Mouse (Mus musculus): ENCODE results near the gene Cdc42.
A peak's percentile ranks its signal among the peaks of the same experiment; 100 is the strongest.

The Cdc42 gene

GRCm38 (mm10) chr4:137313511-137313910 lies 44.0 kb downstream of the Cdc42 start:
- no peak for DNase-seq

- DNase-seq = no peak
Measured at GRCm38 (mm10) chr4:137308377-137308776, 49.1 kb downstream of the Cdc42 start.

GRCm38 (mm10) chr4:137306991-137307706 lies 50.4 kb downstream of the Cdc42 start:
- no peak for DNase-seq

GRCm38 (mm10) chr4:137306577-137306888 lies 51.0 kb downstream of the Cdc42 start:
- no peak for DNase-seq

GRCm38 (mm10) chr4:137305831-137306576 lies 51.5 kb downstream of the Cdc42 start:
- DNase-seq = no peak

GRCm38 (mm10) chr4:137305066-137305465 lies 52.5 kb downstream of the Cdc42 start:
- no peak for DNase-seq

- DNase-seq = no peak
Measured at GRCm38 (mm10) chr4:137304106-137304505, 53.4 kb downstream of the Cdc42 start.

- DNase-seq = no peak
Measured at GRCm38 (mm10) chr4:137301635-137302034, 55.9 kb downstream of the Cdc42 start.

- no peak for DNase-seq
Measured at GRCm38 (mm10) chr4:137300227-137300626, 57.3 kb downstream of the Cdc42 start.

GRCm38 (mm10) chr4:137298406-137298805 lies 59.1 kb downstream of the Cdc42 start:
- DNase-seq = no peak

- DNase-seq = no peak
Measured at GRCm38 (mm10) chr4:137297611-137298010, 59.9 kb downstream of the Cdc42 start.

GRCm38 (mm10) chr4:137294951-137295350 lies 62.6 kb downstream of the Cdc42 start:
- DNase-seq = no peak

GRCm38 (mm10) chr4:137294474-137294873 lies 63.0 kb downstream of the Cdc42 start:
- DNase-seq = no peak

- no peak for DNase-seq
Measured at GRCm38 (mm10) chr4:137294032-137294431, 63.5 kb downstream of the Cdc42 start.

GRCm38 (mm10) chr4:137292625-137293024 lies 64.9 kb downstream of the Cdc42 start:
- no peak for DNase-seq

GRCm38 (mm10) chr4:137290250-137290649 lies 67.3 kb downstream of the Cdc42 start:
- peak; percentile 87 for DNase-seq

GRCm38 (mm10) chr4:137289701-137290100 lies 67.8 kb downstream of the Cdc42 start:
- no peak for DNase-seq

- no peak for DNase-seq
Measured at GRCm38 (mm10) chr4:137287818-137288217, 69.7 kb downstream of the Cdc42 start.

- no peak for DNase-seq
Measured at GRCm38 (mm10) chr4:137287206-137287605, 70.3 kb downstream of the Cdc42 start.

GRCm38 (mm10) chr4:137286662-137286953 lies 70.9 kb downstream of the Cdc42 start:
- no peak for DNase-seq

GRCm38 (mm10) chr4:137285876-137286661 lies 71.5 kb downstream of the Cdc42 start:
- no peak for DNase-seq

- no peak for DNase-seq
Measured at GRCm38 (mm10) chr4:137283407-137283732, 74.2 kb downstream of the Cdc42 start.

GRCm38 (mm10) chr4:137282584-137283406 lies 74.7 kb downstream of the Cdc42 start:
- no peak for DNase-seq

Measured in cerebellum, adult 11-12 months (tissue).